Mouse (Mus musculus) CH12.LX (cell line): ENCODE results near the gene Slc38a10. TPM values are rescaled to one million over a fixed set of nuclear protein-coding genes. Genes with fewer than 3 reads are reported as not detected.

ENCODE experiments used
- DNase-seq: peaks from one replicate; pipeline ENCODE4 v3.0.0-alpha.2; 2013; ENCODE audit errors: extremely low read depth
- H3K27ac ChIP-seq: 2 replicates; pipeline ENCODE4 v1.5.1; 2012; ENCODE audit warnings: low read depth, mild to moderate bottlenecking, control low read depth, moderate library complexity; ENCODE audit not compliant: insufficient read depth
- H3K27me3 ChIP-seq: replicated peaks from 2 replicates; pipeline ENCODE3; 2012; ENCODE audit warnings: inconsistent platforms
- H3K36me3 ChIP-seq, 2 experiments: replicated peaks in 1 of 2; 2 replicates each; pipeline versions ENCODE3 to v1.6.1; 2012; ENCODE audit warnings: inconsistent platforms in 1 of 2, low read length in 1 of 2, mild to moderate bottlenecking in 1 of 2, mixed read lengths in 1 of 2, moderate library complexity in 1 of 2; ENCODE audit not compliant: control insufficient read depth in 1 of 2, insufficient read depth in 1 of 2
- H3K4me1 ChIP-seq, 2 experiments: 2 replicates each; pipeline ENCODE4 v1.6.1; 2012; ENCODE audit warnings: inconsistent platforms in 1 of 2, moderate library complexity in 1 of 2; ENCODE audit not compliant: insufficient read depth in 2 of 2, control insufficient read depth in 1 of 2
- H3K4me2 ChIP-seq: 2 replicates; pipeline ENCODE4 v1.6.1; 2012; ENCODE audit warnings: low read depth, mild to moderate bottlenecking, control low read depth; ENCODE audit not compliant: poor library complexity, insufficient read depth, severe bottlenecking
- H3K4me3 ChIP-seq, 3 experiments: fragments of 150-350 bp in 1 of 3; sonication (generic) in 1 of 3; replicated peaks in 1 of 3; 2 replicates each; pipeline versions ENCODE3 to v1.5.1; 2011 to 2012; ENCODE audit warnings: low read depth in 2 of 3, low read length in 2 of 3, mild to moderate bottlenecking in 2 of 3, moderate library complexity in 2 of 3, control low read depth in 1 of 3, improper control_type of control experiment in 1 of 3, inconsistent platforms in 1 of 3, mixed read lengths in 1 of 3; ENCODE audit not compliant: poor library complexity in 1 of 3
- H3K79me2 ChIP-seq: replicated peaks from 2 replicates; pipeline ENCODE4 v1.6.1; 2012; ENCODE audit warnings: mild to moderate bottlenecking, moderate library complexity; ENCODE audit not compliant: control insufficient read depth, poor library complexity, insufficient read depth, severe bottlenecking; ENCODE audit errors: extremely low read depth
- H3K9ac ChIP-seq: 2 replicates; pipeline ENCODE4 v1.6.1; 2012; ENCODE audit warnings: low read depth, mild to moderate bottlenecking, control low read depth, moderate library complexity; ENCODE audit not compliant: insufficient read depth
- H3K9me3 ChIP-seq: replicated peaks from 2 replicates; pipeline ENCODE3; 2012; ENCODE audit warnings: low read length, inconsistent platforms, mixed read lengths
- BHLHE40 ChIP-seq: IDR thresholded peaks from 2 replicates; pipeline ENCODE4 v1.6.1; 2011; ENCODE audit warnings: mild to moderate bottlenecking, low read depth, low read length, improper control_type of control experiment
- CHD2 ChIP-seq: IDR thresholded peaks from 2 replicates; pipeline ENCODE4 v1.6.1; 2011; ENCODE audit warnings: low read length, improper control_type of control experiment
- E2F4 ChIP-seq: IDR thresholded peaks from 2 replicates; pipeline ENCODE4 v1.6.1; 2011; ENCODE audit warnings: low read depth, low read length, improper control_type of control experiment; ENCODE audit not compliant: insufficient replicate concordance
- ELF1 ChIP-seq: IDR thresholded peaks from 2 replicates; pipeline ENCODE4 v1.6.1; 2014; ENCODE audit warnings: low read depth, mild to moderate bottlenecking, inconsistent platforms, low read length, improper control_type of control experiment
- EP300 ChIP-seq: IDR thresholded peaks from 2 replicates; pipeline ENCODE4 v1.6.1; 2011; ENCODE audit warnings: low read length, improper control_type of control experiment
- JUN ChIP-seq: IDR thresholded peaks from 2 replicates; pipeline ENCODE4 v1.6.1; 2011; ENCODE audit warnings: low read depth, mild to moderate bottlenecking, low read length, improper control_type of control experiment, moderate library complexity; ENCODE audit not compliant: insufficient read depth
- KAT2A ChIP-seq: IDR thresholded peaks from 2 replicates; pipeline ENCODE4 v1.6.1; 2012; ENCODE audit warnings: low read length, improper control_type of control experiment, inconsistent platforms; ENCODE audit not compliant: insufficient replicate concordance
- MAZ ChIP-seq: IDR thresholded peaks from 2 replicates; pipeline ENCODE4 v1.6.1; 2012; ENCODE audit warnings: low read depth, mild to moderate bottlenecking, inconsistent platforms, low read length, improper control_type of control experiment, moderate library complexity
- MXI1 ChIP-seq: IDR thresholded peaks from 2 replicates; pipeline ENCODE4 v1.6.1; 2011; ENCODE audit warnings: mild to moderate bottlenecking, low read depth, low read length, improper control_type of control experiment
- NELFE ChIP-seq: IDR thresholded peaks from 2 replicates; pipeline ENCODE4 v1.6.1; 2011; ENCODE audit warnings: low read depth, low read length, improper control_type of control experiment
- NRF1 ChIP-seq: IDR thresholded peaks from 2 replicates; pipeline ENCODE4 v1.6.1; 2014; ENCODE audit warnings: low read depth, mild to moderate bottlenecking, inconsistent platforms, low read length, improper control_type of control experiment, moderate library complexity
- POLR2A ChIP-seq: IDR thresholded peaks from 2 replicates; pipeline ENCODE4 v1.6.1; 2011; ENCODE audit warnings: low read depth, mild to moderate bottlenecking, improper control_type of control experiment, low read length
- POLR2AphosphoS2 ChIP-seq: IDR thresholded peaks from 2 replicates; pipeline ENCODE4 v1.6.1; 2011; ENCODE audit warnings: low read depth, low read length, improper control_type of control experiment
- RAD21 ChIP-seq: IDR thresholded peaks from 2 replicates; pipeline ENCODE4 v1.6.1; 2011; ENCODE audit warnings: low read depth, mild to moderate bottlenecking, low read length, improper control_type of control experiment, moderate library complexity
- RCOR1 ChIP-seq: conservative IDR thresholded peaks from 2 replicates; pipeline ENCODE4 v1.6.1; 2012; ENCODE audit warnings: low read depth, mild to moderate bottlenecking, inconsistent platforms, low read length, improper control_type of control experiment
- SIN3A ChIP-seq: IDR thresholded peaks from 2 replicates; pipeline ENCODE4 v1.6.1; 2012; ENCODE audit warnings: low read length, improper control_type of control experiment, inconsistent platforms
- SMC3 ChIP-seq: IDR thresholded peaks from 2 replicates; pipeline ENCODE4 v1.6.1; 2011; ENCODE audit warnings: low read depth, low read length, improper control_type of control experiment
- TBP ChIP-seq: conservative IDR thresholded peaks from 2 replicates; pipeline ENCODE4 v1.6.1; 2011; ENCODE audit warnings: low read depth, low read length, improper control_type of control experiment
- TCF12 ChIP-seq: IDR thresholded peaks from 2 replicates; pipeline ENCODE4 v1.6.1; 2014; ENCODE audit warnings: low read depth, mild to moderate bottlenecking, inconsistent platforms, low read length, improper control_type of control experiment
- ZC3H11A ChIP-seq: IDR thresholded peaks from 2 replicates; pipeline ENCODE4 v1.6.1; 2012; ENCODE audit warnings: low read depth, mild to moderate bottlenecking, inconsistent platforms, low read length, improper control_type of control experiment
- ZKSCAN1 ChIP-seq: IDR thresholded peaks from 2 replicates; pipeline ENCODE4 v1.6.1; 2012; ENCODE audit warnings: low read depth, inconsistent platforms, low read length, improper control_type of control experiment, borderline replicate concordance
- ZNF384 ChIP-seq: IDR thresholded peaks from 2 replicates; pipeline ENCODE4 v1.6.1; 2012; ENCODE audit warnings: low read depth, low read length, improper control_type of control experiment, inconsistent platforms
- dilution Hi-C: fragments of 300-500 bp; cut with MboI; formaldehyde crosslinking; loops from 2 replicates; pipeline ENCODE4 v1.14.3; 2020; ENCODE audit warnings: low sequenced_read_pairs; ENCODE audit not compliant: extremely low pct_unique_long_range_greater_than_20kb, extremely low pct_ligation_motif_present
- in situ Hi-C: fragments of 300-500 bp; cut with MboI; formaldehyde crosslinking; loops from 3 replicates; pipeline ENCODE4 v1.14.3; 2019; ENCODE audit warnings: low sequenced_read_pairs, low pct_ligation_motif_present, low pct_unique_long_range_greater_than_20kb, mixed read lengths
- polyA plus RNA-seq: library from polyadenylated mRNA; unstranded; fragments of >175 nt; gene quantifications from 2 replicates; pipeline ENCODE4 v1.2.1, GENCODE M21; 2012; ENCODE audit warnings: low read depth; ENCODE audit not compliant: insufficient read length
- total RNA-seq, 2 experiments: library from RNA; depleted of rRNA; stranded (reverse); fragments of 300-350 nt in 1 of 2; fragments of >200 nt in 1 of 2; gene quantifications; 2 replicates each; pipeline ENCODE4 v1.2.3; 2012 to 2014

Gene Slc38a10
- total and polyA plus RNA-seq, 3 experiments, result 47.1 to 97.6 (median 75.6) TPM

DNA sequence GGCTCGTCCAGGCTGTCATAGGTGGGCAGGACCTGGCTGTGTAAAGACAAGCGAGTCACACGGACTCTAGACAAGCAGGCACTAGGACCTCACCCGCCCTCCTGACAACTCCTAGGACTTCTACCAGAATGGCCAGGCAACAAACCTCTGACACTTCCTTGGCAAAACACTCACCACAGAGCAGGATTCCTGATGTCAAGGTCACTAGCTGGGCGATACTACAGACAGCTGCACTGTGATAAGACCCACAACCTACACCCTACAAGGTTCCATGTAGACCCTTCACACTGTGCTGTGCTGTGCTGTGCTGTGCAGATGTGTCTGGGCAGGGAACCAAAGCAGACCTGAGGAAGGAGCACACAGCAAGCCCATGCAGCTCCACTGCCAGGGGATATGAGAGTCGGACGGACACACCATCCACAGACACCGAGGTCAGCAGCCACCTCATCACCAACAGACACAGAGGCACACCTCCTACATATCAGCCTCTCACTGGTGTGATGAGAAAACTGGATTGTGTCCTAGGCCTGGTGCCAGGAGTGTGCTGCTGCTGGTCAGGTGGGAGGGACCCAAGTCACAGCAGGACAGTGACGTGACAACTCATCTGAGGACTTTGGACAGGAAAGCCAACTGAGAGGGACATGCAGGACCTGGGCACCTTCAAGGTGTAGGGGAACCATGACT is 16.2 kb downstream of the Slc38a10 start:
- peaks cover 0 to 11% of the 10 kb centered on the region in 2 experiments; a peak in 2 of 4 replicates for H3K4me1 ChIP-seq
- in situ Hi-C loops (no loop called here), dilution Hi-C loops (no loop called here)
- DNase-seq, result no peak
- peaks cover 81 to 94% of the 10 kb centered on the region in 2 experiments for H3K36me3 ChIP-seq
- no peaks in the 10 kb centered on the region for H3K27me3 ChIP-seq
- H3K27ac ChIP-seq, result no peak overlapping the region
- H3K79me2 ChIP-seq, result no peaks in the 10 kb centered on the region
- no peak overlapping the region for H3K4me2 ChIP-seq
- H3K4me3 ChIP-seq, result no peak overlapping the region
- no peak for TF ChIP-seq SMC3
- TF ChIP-seq ELF1, result no peak
- no peak for TF ChIP-seq NRF1
- TF ChIP-seq EP300, result no peak
- no peak for TF ChIP-seq BHLHE40
- no peak for TF ChIP-seq TBP
- TF ChIP-seq, all 38 proteins: peak for 0
- H3K9ac ChIP-seq, result no peak overlapping the region
- no peaks in the 10 kb centered on the region for H3K9me3 ChIP-seq

DNA sequence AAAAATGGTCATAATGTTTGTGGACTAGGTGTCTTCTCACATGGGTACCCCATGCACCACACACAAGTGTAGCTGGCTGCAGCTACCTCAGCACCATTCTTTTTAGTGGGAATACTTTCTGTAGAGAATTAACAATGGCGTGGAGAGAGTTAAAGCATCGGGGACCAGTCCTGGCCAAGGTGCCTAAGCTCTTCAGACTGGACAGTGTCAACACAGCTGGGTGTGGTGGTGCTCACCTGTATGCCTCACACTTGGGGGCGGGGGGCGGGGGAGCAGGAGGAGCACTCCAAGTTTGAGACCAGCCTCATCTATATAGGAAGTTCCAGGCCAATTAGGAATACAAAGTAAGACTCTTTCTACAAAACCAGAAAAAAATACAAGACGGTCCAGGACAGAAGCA is 17.0 kb downstream of the Slc38a10 start:
- Histone ChIP-seq H3K4me2 (no peak overlapping the region), H3K4me1 (peaks cover 0 to 3% of the 10 kb centered on the region in 2 experiments; a peak in 1 of 4 replicates), H3K36me3 (peaks cover 82 to 94% of the 10 kb centered on the region in 2 experiments), H3K27ac (no peak overlapping the region), H3K9ac (no peak overlapping the region), H3K79me2 (no peaks in the 10 kb centered on the region), H3K4me3 (no peak overlapping the region), H3K27me3 (no peaks in the 10 kb centered on the region), H3K9me3 (no peaks in the 10 kb centered on the region)
- dilution Hi-C loops (no loop called here), in situ Hi-C loops (no loop called here)
- TF ChIP-seq ZNF384 (no peak), MXI1 (no peak), ZC3H11A (no peak), MAZ (no peak), ZKSCAN1 (no peak), SMC3 (no peak), SIN3A (no peak), POLR2AphosphoS2 (no peak), JUN (no peak), TCF12 (no peak), NELFE (no peak), KAT2A (no peak), CHD2 (no peak), RAD21 (no peak), E2F4 (no peak), POLR2A (no peak), RCOR1 (no peak)
- DNase-seq, result no peak
